Mouse (Mus musculus) fat pad, adult 2 months (tissue): ENCODE data around the gene Pklr.

Source experiments
- DNase-seq: peaks from one replicate; pipeline ENCODE4 v3.0.0-alpha.2; 2011; ENCODE audit warnings: low read depth, low spot score; ENCODE audit errors: extremely low read depth

The Pklr gene

GRCm38 (mm10) chr3:89135958-89136357 is at the start of gene Pklr:
Pklr (plus strand) TSS chr3:89136142.
- DNase-seq = no peak

- no peak for DNase-seq
These were observed 48.4 kb upstream of the Pklr start for GRCm38 (mm10) chr3:89087338-89088110.

- no peak for DNase-seq
These were observed 47.0 kb upstream of the Pklr start for GRCm38 (mm10) chr3:89088974-89089373.

- peak; percentile 54 for DNase-seq
These were observed 45.9 kb upstream of the Pklr start for GRCm38 (mm10) chr3:89089882-89090591.

GRCm38 (mm10) chr3:89090694-89091655 is 45.0 kb upstream of the Pklr start:
- no peak for DNase-seq

- DNase-seq = no peak
These were observed 44.0 kb upstream of the Pklr start for GRCm38 (mm10) chr3:89091811-89092508.

- DNase-seq = no peak
These were observed 43.3 kb upstream of the Pklr start for GRCm38 (mm10) chr3:89092509-89093090.

- DNase-seq = no peak
These were observed 42.8 kb upstream of the Pklr start, which contains the start of gene Rusc1 for GRCm38 (mm10) chr3:89093175-89093574. Rusc1 (minus strand) TSS chr3:89093311.

GRCm38 (mm10) chr3:89094021-89094420 is 41.9 kb upstream of the Pklr start:
- DNase-seq = no peak

- no peak for DNase-seq
These were observed 35.1 kb upstream of the Pklr start, which contains the start of gene Gm43738 for GRCm38 (mm10) chr3:89100811-89101210. Gm43738 (minus strand) TSS chr3:89101099.

- no peak for DNase-seq
These were observed 34.5 kb upstream of the Pklr start for GRCm38 (mm10) chr3:89101459-89101811.

GRCm38 (mm10) chr3:89101812-89102494 is 34.0 kb upstream of the Pklr start, which contains the start of gene Fdps:
Fdps (minus strand) TSS chr3:89101959.
- peak; percentile 98 for DNase-seq

- no peak for DNase-seq
These were observed 33.2 kb upstream of the Pklr start for GRCm38 (mm10) chr3:89102495-89103290.

- no peak for DNase-seq
These were observed 32.7 kb upstream of the Pklr start for GRCm38 (mm10) chr3:89103291-89103595.

GRCm38 (mm10) chr3:89106881-89107280 is 29.1 kb upstream of the Pklr start:
- DNase-seq = no peak

GRCm38 (mm10) chr3:89107545-89107944 is 28.4 kb upstream of the Pklr start:
- no peak for DNase-seq

- DNase-seq = no peak
These were observed 27.8 kb upstream of the Pklr start for GRCm38 (mm10) chr3:89108146-89108545.

- DNase-seq = no peak
These were observed 22.9 kb upstream of the Pklr start for GRCm38 (mm10) chr3:89113058-89113457.

GRCm38 (mm10) chr3:89115522-89115921 is 20.4 kb upstream of the Pklr start:
- no peak for DNase-seq
